Mouse (Mus musculus) MEL (cell line): ENCODE data around the gene Hs6st3.

Experiments
- CTCF ChIP-seq, 3 experiments: IDR thresholded peaks in 2 of 3; conservative IDR thresholded peaks in 1 of 3; 2 replicates each; pipeline ENCODE4 v1.5.1; 2011 to 2012; ENCODE audit warnings: low read length in 3 of 3, low read depth in 2 of 3, mild to moderate bottlenecking in 2 of 3, improper control_type of control experiment in 1 of 3, inconsistent platforms in 1 of 3, mixed read lengths in 1 of 3, moderate library complexity in 1 of 3; ENCODE audit not compliant: control insufficient read depth in 1 of 3, insufficient read depth in 1 of 3, poor library complexity in 1 of 3, severe bottlenecking in 1 of 3
- E2F4 ChIP-seq: IDR thresholded peaks from 2 replicates; pipeline ENCODE4 v1.6.1; 2011; ENCODE audit warnings: low read depth, low read length, improper control_type of control experiment, borderline replicate concordance
- RAD21 ChIP-seq: IDR thresholded peaks from 2 replicates; pipeline ENCODE4 v1.6.1; 2011; ENCODE audit warnings: mild to moderate bottlenecking, low read depth, low read length, improper control_type of control experiment

DNA sequence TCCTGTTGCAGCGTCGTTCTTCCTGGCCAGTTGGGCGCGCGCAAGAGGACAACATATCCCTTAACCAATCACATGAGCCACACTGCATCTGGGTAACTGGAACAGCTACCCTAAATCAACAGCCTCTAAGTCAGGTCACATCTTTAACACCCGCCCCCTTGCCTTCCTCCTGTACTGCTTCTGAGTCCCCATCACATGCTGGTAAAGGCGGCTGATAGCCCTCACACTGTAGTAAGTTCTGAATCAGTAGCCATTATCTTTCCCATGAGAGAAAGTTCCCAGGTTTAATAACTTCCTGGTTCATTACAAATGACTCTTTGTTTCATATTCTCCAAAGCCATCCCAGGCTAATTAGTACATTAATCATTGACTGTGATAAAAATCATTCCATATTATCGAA, 757.0 kb downstream of the Hs6st3 start:
- TF ChIP-seq CTCF (IDR thresholded peaks at IDR 0.05 in 2 of 3, conservative IDR thresholded peaks at IDR 0.05 in 1 of 3; ENCODE audit: control insufficient read depth in 1 of 3, insufficient read depth in 1 of 3, low read depth in 2 of 3, low read length in 3 of 3, poor library complexity in 1 of 3, severe bottlenecking in 1 of 3): no peak
- TF ChIP-seq E2F4: no peak
- TF ChIP-seq RAD21: no peak
